Mouse (Mus musculus): ENCODE data around the gene A4gnt. TPM values are rescaled to one million over a fixed set of nuclear protein-coding genes. Genes with fewer than 3 reads are reported as not detected.

Gene A4gnt
- polyA plus RNA-seq, 2 experiments, result not detected

GRCm38 (mm10) chr9:99603566-99603965 lies 8.7 kb upstream of the A4gnt start:
- H3K9me3 ChIP-seq (ENCODE audit: control insufficient read depth, low read length), result no peaks in the 10 kb centered on the region
- H3K4me2 ChIP-seq (replicated peaks; ENCODE audit: low read depth, low read length, severe bottlenecking), result no peak overlapping the region
- no peaks in the 10 kb centered on the region for H3K36me3 ChIP-seq (ENCODE audit: control insufficient read depth, insufficient read depth, low read length)
- no peak overlapping the region for H3K27ac ChIP-seq (replicated peaks; ENCODE audit: low read depth, low read length)
- WGBS, result 54% methylated on average over 2 of the region's 2 CpGs
- TF ChIP-seq POLR2A (IDR thresholded peaks at IDR 0.05; ENCODE audit: borderline replicate concordance, extremely low read depth, insufficient read depth, insufficient read length), result no peak
- no peak for DNase-seq (ENCODE audit: low spot score)
- ATAC-seq (ENCODE audit: low FRiP score, low read depth), result no peak
- no peaks in the 10 kb centered on the region for H3K4me1 ChIP-seq (ENCODE audit: control insufficient read depth, insufficient read depth, low read length)
- H3K27me3 ChIP-seq (ENCODE audit: control insufficient read depth, insufficient read depth, low read length), result no peaks in the 10 kb centered on the region
- H3K9ac ChIP-seq (ENCODE audit: low read depth, low read length, severe bottlenecking), result no peak overlapping the region
- no peak overlapping the region for H3K4me3 ChIP-seq (replicated peaks; ENCODE audit: low read length)

GRCm38 (mm10) chr9:99619688-99620087 lies 7.4 kb downstream of the A4gnt start:
- DNase-seq (ENCODE audit: low spot score), result no peak
- Histone ChIP-seq H3K9me3 (ENCODE audit: control insufficient read depth, low read length) (no peaks in the 10 kb centered on the region), H3K36me3 (ENCODE audit: control insufficient read depth, insufficient read depth, low read length) (no peaks in the 10 kb centered on the region), H3K9ac (ENCODE audit: low read depth, low read length, severe bottlenecking) (no peak overlapping the region), H3K4me3 (replicated peaks; ENCODE audit: low read length) (no peak overlapping the region), H3K4me2 (replicated peaks; ENCODE audit: low read depth, low read length, severe bottlenecking) (no peak overlapping the region), H3K27ac (replicated peaks; ENCODE audit: low read depth, low read length) (no peak overlapping the region), H3K4me1 (ENCODE audit: control insufficient read depth, insufficient read depth, low read length) (no peaks in the 10 kb centered on the region), H3K27me3 (ENCODE audit: control insufficient read depth, insufficient read depth, low read length) (no peaks in the 10 kb centered on the region)
- WGBS, result 88% methylated on average over 7 of the region's 8 CpGs
- no peak for TF ChIP-seq POLR2A (IDR thresholded peaks at IDR 0.05; ENCODE audit: borderline replicate concordance, extremely low read depth, insufficient read depth, insufficient read length)
- ATAC-seq (ENCODE audit: low FRiP score, low read depth), result no peak

- TF ChIP-seq POLR2A (IDR thresholded peaks at IDR 0.05; ENCODE audit: borderline replicate concordance, extremely low read depth, insufficient read depth, insufficient read length), result no peak
Observed at GRCm38 (mm10) chr9:99620196-99620595, 7.9 kb downstream of the A4gnt start.

GRCm38 (mm10) chr9:99622034-99622433 lies 9.7 kb downstream of the A4gnt start:
- no peak overlapping the region for H3K4me3 ChIP-seq (replicated peaks; ENCODE audit: low read length)
- 88% methylated on average over 1 of the region's 1 CpGs for WGBS
- no peaks in the 10 kb centered on the region for H3K9me3 ChIP-seq (ENCODE audit: control insufficient read depth, low read length)
- no peaks in the 10 kb centered on the region for H3K27me3 ChIP-seq (ENCODE audit: control insufficient read depth, insufficient read depth, low read length)
- no peak overlapping the region for H3K4me2 ChIP-seq (replicated peaks; ENCODE audit: low read depth, low read length, severe bottlenecking)
- no peak overlapping the region for H3K9ac ChIP-seq (ENCODE audit: low read depth, low read length, severe bottlenecking)
- TF ChIP-seq POLR2A (IDR thresholded peaks at IDR 0.05; ENCODE audit: borderline replicate concordance, extremely low read depth, insufficient read depth, insufficient read length), result no peak
- DNase-seq (ENCODE audit: low spot score) (no peak), ATAC-seq (ENCODE audit: low FRiP score, low read depth) (no peak)
- no peak overlapping the region for H3K27ac ChIP-seq (replicated peaks; ENCODE audit: low read depth, low read length)
- H3K36me3 ChIP-seq (ENCODE audit: control insufficient read depth, insufficient read depth, low read length), result no peaks in the 10 kb centered on the region
- H3K4me1 ChIP-seq (ENCODE audit: control insufficient read depth, insufficient read depth, low read length), result no peaks in the 10 kb centered on the region

More at GRCm38 (mm10) chr9:99620196-99620595, 7.9 kb downstream of the A4gnt start:
- Histone ChIP-seq H3K4me3 (replicated peaks; ENCODE audit: low read length) (no peak overlapping the region), H3K4me1 (ENCODE audit: control insufficient read depth, insufficient read depth, low read length) (no peaks in the 10 kb centered on the region), H3K27me3 (ENCODE audit: control insufficient read depth, insufficient read depth, low read length) (no peaks in the 10 kb centered on the region), H3K9ac (ENCODE audit: low read depth, low read length, severe bottlenecking) (no peak overlapping the region), H3K9me3 (ENCODE audit: control insufficient read depth, low read length) (no peaks in the 10 kb centered on the region), H3K27ac (replicated peaks; ENCODE audit: low read depth, low read length) (no peak overlapping the region), H3K36me3 (ENCODE audit: control insufficient read depth, insufficient read depth, low read length) (no peaks in the 10 kb centered on the region), H3K4me2 (replicated peaks; ENCODE audit: low read depth, low read length, severe bottlenecking) (no peak overlapping the region)
- DNase-seq (ENCODE audit: low spot score) (no peak), ATAC-seq (ENCODE audit: low FRiP score, low read depth) (no peak)
- WGBS, result 89% methylated on average over 11 of the region's 11 CpGs

GRCm38 (mm10) chr9:99622966-99623365 lies 10.7 kb downstream of the A4gnt start:
- 46% methylated on average over 2 of the region's 2 CpGs for WGBS
- H3K27me3 ChIP-seq (ENCODE audit: control insufficient read depth, insufficient read depth, low read length), result no peaks in the 10 kb centered on the region
- H3K4me1 ChIP-seq (ENCODE audit: control insufficient read depth, insufficient read depth, low read length), result no peaks in the 10 kb centered on the region
- H3K4me3 ChIP-seq (replicated peaks; ENCODE audit: low read length), result no peak overlapping the region
- DNase-seq (ENCODE audit: low spot score) (no peak), ATAC-seq (ENCODE audit: low FRiP score, low read depth) (no peak)
- H3K36me3 ChIP-seq (ENCODE audit: control insufficient read depth, insufficient read depth, low read length), result no peaks in the 10 kb centered on the region
- H3K9ac ChIP-seq (ENCODE audit: low read depth, low read length, severe bottlenecking), result no peak overlapping the region
- H3K9me3 ChIP-seq (ENCODE audit: control insufficient read depth, low read length), result no peaks in the 10 kb centered on the region
- H3K4me2 ChIP-seq (replicated peaks; ENCODE audit: low read depth, low read length, severe bottlenecking), result no peak overlapping the region
- H3K27ac ChIP-seq (replicated peaks; ENCODE audit: low read depth, low read length), result no peak overlapping the region
- TF ChIP-seq POLR2A (IDR thresholded peaks at IDR 0.05; ENCODE audit: borderline replicate concordance, extremely low read depth, insufficient read depth, insufficient read length), result no peak

GRCm38 (mm10) chr9:99624117-99624516 lies 11.8 kb downstream of the A4gnt start:
- DNase-seq (ENCODE audit: low spot score), result no peak
- H3K27me3 ChIP-seq (ENCODE audit: control insufficient read depth, insufficient read depth, low read length), result no peaks in the 10 kb centered on the region
- H3K4me1 ChIP-seq (ENCODE audit: control insufficient read depth, insufficient read depth, low read length), result peaks cover 6% of the 10 kb centered on the region; the same call in 1 of the 2 replicates
- no peak overlapping the region for H3K9ac ChIP-seq (ENCODE audit: low read depth, low read length, severe bottlenecking)
- WGBS, result 80% methylated on average over 6 of the region's 6 CpGs
- no peak for ATAC-seq (ENCODE audit: low FRiP score, low read depth)
- H3K4me2 ChIP-seq (replicated peaks; ENCODE audit: low read depth, low read length, severe bottlenecking), result no peak overlapping the region
- TF ChIP-seq POLR2A (IDR thresholded peaks at IDR 0.05; ENCODE audit: borderline replicate concordance, extremely low read depth, insufficient read depth, insufficient read length), result no peak
- no peaks in the 10 kb centered on the region for H3K36me3 ChIP-seq (ENCODE audit: control insufficient read depth, insufficient read depth, low read length)
- no peak overlapping the region for H3K4me3 ChIP-seq (replicated peaks; ENCODE audit: low read length)
- no peaks in the 10 kb centered on the region for H3K9me3 ChIP-seq (ENCODE audit: control insufficient read depth, low read length)
- no peak overlapping the region for H3K27ac ChIP-seq (replicated peaks; ENCODE audit: low read depth, low read length)

All from limb, embryonic 14.5 days (tissue).